Mouse (Mus musculus): ENCODE measurements around the gene Foxk1.

The Foxk1 gene

GRCm38 (mm10) chr5:142478829-142479435 lies 77.6 kb downstream of the Foxk1 start:
- DNase-seq (ENCODE audit: low spot score in 2 of 2) = peak; percentile 70 to 82

- DNase-seq (ENCODE audit: low spot score in 2 of 2) = no peak
Measured at GRCm38 (mm10) chr5:142482512-142482911, 81.2 kb downstream of the Foxk1 start.

GRCm38 (mm10) chr5:142483581-142483980 lies 82.3 kb downstream of the Foxk1 start:
- no peak for DNase-seq (ENCODE audit: low spot score in 2 of 2)

GRCm38 (mm10) chr5:142486654-142487053 lies 85.4 kb downstream of the Foxk1 start:
- DNase-seq (ENCODE audit: low spot score in 2 of 2) = no peak

GRCm38 (mm10) chr5:142489955-142490707 lies 88.8 kb downstream of the Foxk1 start:
- no peak for DNase-seq (ENCODE audit: low spot score in 2 of 2)

- DNase-seq (ENCODE audit: low spot score in 2 of 2) = no peak
Measured at GRCm38 (mm10) chr5:142493307-142493706, 92.0 kb downstream of the Foxk1 start.

- DNase-seq (ENCODE audit: low spot score in 2 of 2) = no peak
Measured at GRCm38 (mm10) chr5:142495321-142496096, 94.2 kb downstream of the Foxk1 start.

- peak in 1 of 2 experiments; percentile 50 for DNase-seq (ENCODE audit: low spot score in 2 of 2)
Measured at GRCm38 (mm10) chr5:142498964-142499363, 97.7 kb downstream of the Foxk1 start.

GRCm38 (mm10) chr5:142500918-142501317 lies 99.6 kb downstream of the Foxk1 start:
- no peak for DNase-seq (ENCODE audit: low spot score in 2 of 2)

- peak; percentile 75 to 77 for DNase-seq (ENCODE audit: low spot score in 2 of 2)
Measured at GRCm38 (mm10) chr5:142502414-142502813, 101.1 kb downstream of the Foxk1 start.

- DNase-seq (ENCODE audit: low spot score in 2 of 2) = no peak
Measured at GRCm38 (mm10) chr5:142504175-142504574, 102.9 kb downstream of the Foxk1 start.

- DNase-seq (ENCODE audit: low spot score in 2 of 2) = no peak
Measured at GRCm38 (mm10) chr5:142505695-142506423, 104.6 kb downstream of the Foxk1 start.

GRCm38 (mm10) chr5:142509141-142510060 lies 108.1 kb downstream of the Foxk1 start:
- DNase-seq (ENCODE audit: low spot score in 2 of 2) = no peak

- no peak for DNase-seq (ENCODE audit: low spot score in 2 of 2)
Measured at GRCm38 (mm10) chr5:142510061-142510414, 108.7 kb downstream of the Foxk1 start.

Data from frontal cortex, postnatal 14 days (tissue).